Mouse (Mus musculus) monocyte, adult 2 months (primary cell): ENCODE measurements at regions not wholly inside any gene's neighbourhood (a gene's known extent, or its start where the extent isn't known, plus 50 kb on each side); places are given as distances from the start of the nearest gene placed in this dataset.

Experiments
- DNase-seq, 2 experiments: peaks; one replicate each; pipeline ENCODE4 v3.0.0; 2022; ENCODE audit warnings: low spot score in 2 of 2, low read depth in 1 of 2

GRCm38 (mm10) chr2:28349911-28350310, 96.7 kb upstream of the Ppp1r26 start:
- no peak for DNase-seq

DNA sequence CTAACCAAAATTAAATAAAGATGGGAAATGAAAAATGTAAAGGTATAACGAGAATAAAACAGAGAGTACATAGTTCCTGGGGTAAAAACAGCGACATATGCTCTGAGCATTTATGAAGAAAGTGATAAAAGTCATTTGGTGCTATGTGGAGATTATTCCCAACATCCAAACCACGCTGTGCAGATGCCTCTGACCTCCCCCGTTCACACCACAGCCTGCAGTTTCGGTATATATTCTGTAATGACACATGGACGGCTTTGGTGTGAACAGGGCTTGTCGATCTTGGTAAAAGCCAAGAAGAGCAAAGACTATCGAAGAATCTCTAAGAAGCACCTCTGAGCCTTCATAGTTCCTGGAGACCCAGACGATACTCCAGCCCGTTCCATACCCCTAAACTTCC, 95.2 kb upstream of the Ppp1r26 start:
- no peak for DNase-seq

DNA sequence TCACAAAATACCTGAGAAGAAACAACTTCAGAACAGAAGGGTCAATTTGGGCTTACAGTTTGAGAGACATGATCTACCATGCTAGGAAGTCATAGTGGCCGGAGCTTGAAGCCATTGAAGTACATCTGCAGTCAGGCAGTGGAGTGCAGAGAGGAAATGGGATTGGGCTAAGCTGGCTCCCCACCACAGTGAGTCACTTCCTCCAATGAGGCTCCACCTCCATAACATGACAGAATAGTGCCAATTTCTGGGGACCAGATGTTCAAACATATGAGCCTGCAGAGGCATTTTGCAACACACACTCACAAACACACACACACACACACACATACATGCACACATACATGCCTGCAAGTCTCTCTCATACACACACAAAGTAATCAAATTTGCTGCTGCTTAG, 93.7 kb upstream of the Ppp1r26 start:
- DNase-seq = no peak

DNA sequence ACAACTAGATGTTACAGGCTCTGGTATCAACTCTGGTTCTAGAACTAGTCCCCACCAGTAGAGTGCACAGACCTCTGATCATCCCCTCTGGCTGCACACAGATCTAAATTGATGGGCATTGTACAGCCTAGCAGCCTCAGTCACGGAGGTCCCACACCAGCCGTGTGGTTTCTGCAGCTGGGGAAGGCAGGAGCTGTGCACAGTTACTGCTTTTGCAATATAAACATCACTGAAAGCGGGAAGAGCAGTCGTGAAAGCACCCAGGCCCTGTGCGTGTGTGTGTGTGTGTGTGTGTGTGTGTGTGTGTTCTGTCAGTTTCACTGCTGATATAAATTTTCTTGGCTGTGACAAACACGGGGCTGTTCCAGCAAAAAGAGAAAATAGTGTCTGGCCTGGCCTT, 84.4 kb upstream of the Ppp1r26 start:
- DNase-seq = no peak

DNA sequence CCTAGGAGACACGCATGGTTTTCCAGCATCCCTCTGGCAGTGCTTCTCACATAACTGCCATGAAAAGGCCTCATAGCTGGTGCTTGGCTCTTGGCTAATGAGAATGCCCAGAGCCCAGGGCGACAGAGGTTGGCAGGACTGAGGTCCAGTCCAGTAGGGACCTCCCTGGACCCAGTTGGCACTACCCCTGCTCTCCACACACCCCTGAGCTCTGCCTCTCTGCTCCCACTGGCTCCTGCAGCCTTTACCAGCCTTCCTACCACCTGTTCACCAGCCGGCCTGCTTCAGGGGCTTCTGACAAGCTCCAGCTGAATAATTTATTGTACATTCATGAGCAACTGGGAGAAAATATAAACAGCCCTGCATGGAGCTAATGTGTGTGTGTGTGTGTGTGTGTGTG, 82.0 kb upstream of the Ppp1r26 start:
- DNase-seq = no peak

DNA sequence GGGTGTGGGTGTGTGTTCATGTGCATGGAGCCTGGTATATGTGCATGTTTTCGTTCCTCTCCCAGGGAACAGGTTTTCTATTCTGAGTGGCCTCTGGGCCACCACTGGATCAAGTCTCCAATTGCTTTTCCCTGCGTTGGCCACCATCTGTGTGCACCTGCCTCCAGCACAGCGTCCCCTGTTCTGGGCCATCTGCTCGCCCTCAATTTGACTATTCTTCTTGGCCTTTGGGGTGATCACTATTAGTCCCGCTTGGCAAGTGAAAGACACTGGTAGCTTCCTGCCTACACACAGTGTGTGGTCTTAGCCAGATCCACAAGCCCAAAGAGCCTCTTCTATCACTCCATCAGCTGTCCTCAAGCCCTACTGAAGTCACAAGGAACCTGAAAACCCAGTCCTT, 80.8 kb upstream of the Ppp1r26 start:
- no peak for DNase-seq

DNA sequence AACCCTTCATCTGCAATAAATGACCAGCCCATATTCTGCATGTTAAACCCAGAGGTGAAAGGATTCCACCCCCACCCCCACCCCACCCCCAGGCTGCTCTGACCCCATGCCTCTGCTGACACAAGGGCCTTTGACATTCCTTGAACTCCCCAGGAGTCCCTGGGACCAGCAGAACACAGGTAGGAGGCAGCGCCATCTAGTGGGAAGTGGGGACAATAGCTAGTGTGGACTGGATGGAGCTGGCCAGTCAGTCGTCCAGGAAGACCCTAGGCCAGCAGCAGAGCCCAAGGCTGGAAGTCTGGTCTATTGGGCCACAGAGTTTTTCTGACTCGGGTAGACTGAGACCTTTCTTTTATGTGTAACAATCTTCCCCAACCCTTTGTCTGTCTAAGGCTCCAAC, 71.8 kb upstream of the Ppp1r26 start:
- DNase-seq = peak in 1 of 2 experiments; percentile 33

DNA sequence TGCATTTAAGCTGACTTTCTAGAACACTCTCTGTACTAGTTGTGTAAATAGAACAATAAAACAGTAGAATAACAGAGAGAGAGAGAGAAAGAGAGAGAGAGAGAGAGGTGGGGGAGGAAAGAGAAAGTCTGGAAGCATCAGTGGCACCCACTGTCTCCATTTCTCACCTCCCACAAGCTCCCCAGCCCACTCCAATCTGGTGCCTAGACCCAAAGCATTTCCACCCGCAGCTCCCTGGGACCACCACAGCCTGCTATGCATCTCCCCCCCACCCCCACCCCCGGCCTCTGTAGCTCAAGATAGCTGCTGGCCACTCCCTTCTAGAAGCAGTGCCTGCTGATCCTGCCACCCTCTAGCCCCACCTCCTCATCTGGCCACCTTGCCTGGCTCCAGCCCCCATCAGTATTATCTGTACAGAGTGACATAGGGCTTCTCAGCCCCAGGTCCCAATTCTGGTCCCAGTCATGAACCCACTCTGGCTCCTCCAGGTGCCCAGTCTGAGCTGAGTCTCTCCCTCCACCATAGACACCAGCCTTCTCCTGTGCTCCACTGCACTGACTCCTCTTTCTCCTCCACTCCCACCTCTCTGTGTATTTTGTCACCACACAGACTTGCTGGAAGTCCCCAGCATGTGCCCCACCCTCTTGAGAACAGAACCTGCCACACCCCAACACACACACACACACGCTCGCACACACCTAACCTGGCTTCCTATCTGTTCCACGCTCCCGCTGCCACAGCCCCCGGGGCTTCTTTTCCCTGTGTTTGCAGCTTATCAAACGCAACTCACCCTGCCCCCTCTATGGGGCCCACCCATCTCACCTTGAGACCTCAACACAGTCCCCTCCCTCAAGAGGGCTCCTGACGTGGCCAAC, 68.4 kb upstream of the Ppp1r26 start:
- DNase-seq = no peak

DNA sequence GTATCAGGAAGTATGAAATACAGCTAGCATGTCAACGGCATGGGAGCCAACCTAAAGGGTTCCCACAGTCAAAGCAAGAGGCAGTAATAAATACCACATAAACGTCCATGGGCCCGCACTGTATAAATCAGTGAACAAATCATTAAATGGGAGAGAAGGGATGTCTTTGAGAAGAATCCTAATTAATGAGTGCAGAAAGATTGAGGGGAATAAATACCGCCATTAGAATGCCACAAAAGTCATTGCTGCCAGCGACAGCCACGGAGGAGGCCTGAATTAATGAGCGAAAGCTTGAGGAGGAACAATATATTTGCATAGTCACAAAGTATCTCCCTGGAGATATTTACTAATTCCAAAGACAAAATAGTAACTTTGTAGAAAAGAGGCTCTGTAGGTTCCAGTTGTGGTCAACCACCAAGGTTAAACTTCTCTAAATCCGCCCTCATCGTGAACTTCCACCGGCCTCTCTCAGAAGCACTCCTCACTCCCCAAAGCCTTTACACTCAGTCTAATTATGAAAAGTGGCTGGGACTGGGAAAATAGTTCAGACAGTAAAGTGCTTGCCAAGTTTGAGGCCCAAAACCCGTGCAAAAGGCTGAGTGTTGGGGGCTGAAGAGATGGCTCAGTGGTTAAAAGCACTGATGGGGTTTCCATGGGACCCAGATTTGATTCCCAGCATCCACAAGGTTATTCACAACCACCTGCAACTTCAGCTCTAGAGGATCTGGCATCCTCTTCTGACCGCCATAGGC, 64.4 kb upstream of the Ppp1r26 start:
- no peak for DNase-seq

DNA sequence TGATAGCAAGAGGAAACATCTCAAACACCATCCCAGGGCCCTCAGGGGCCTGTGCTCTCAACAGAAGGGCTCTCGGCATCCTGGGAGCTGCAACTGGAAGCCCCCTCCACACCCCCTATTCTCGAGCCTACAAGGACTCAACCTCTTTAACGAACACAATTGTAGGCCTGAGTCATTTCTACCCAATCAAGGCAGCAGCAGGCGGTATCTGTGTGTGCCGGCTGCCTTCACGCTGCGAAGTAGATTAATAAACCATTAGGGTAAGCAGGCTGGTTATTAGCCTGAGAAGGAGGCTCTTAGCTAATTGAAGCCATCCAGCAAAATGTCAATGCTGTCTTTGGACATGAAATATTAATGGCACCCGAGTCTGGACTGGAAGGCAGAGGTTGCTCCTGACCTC, 61.7 kb upstream of the Ppp1r26 start:
- no peak for DNase-seq

DNA sequence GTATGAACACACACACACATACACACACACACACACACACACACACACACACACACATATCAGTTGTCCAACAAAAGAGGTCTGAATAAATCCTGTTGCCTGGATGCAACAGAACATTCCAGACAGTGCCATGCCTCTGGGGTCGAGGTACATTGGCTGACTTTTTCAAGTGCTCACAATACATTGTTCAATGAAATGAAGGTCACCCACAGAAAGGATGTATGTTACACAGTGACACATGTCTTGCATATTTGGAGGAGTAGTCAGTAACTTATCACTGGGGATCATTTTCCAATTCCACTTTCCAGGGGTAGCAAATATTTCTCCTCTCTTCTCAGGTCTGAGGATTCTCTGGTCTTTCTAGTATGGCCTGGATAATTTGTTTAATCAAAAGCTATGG, 59.8 kb upstream of the Ppp1r26 start:
- no peak for DNase-seq

GRCm38 (mm10) chr2:28387422-28387836, 59.2 kb upstream of the Ppp1r26 start:
- no peak for DNase-seq

- no peak for DNase-seq
Measured at GRCm38 (mm10) chr2:28387926-28388325, 58.7 kb upstream of the Ppp1r26 start.

- no peak for DNase-seq
Measured at GRCm38 (mm10) chr2:28389703-28390102, 56.9 kb upstream of the Ppp1r26 start.

DNA sequence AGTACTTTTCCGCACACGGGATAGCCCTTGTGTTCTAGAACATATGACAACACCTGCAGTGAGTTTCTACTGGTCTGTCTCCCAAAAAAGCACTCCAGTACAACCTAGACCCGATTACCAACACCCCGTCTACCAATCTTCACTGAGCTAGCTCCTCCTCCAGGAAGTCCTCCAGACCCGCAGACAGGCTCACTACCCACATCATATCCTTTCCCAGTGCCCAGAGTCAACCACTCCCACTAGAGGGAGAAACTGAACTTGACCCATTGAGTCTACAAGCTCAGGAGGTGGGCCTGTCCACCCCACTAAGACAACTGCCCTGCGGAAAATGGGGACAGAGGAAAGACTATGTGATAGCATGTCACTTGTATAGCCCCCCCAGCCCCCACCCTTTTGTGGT, 51.2 kb upstream of the Ppp1r26 start:
- DNase-seq = no peak
